Mouse (Mus musculus): ENCODE results near the gene Gm49395. TPM values are rescaled to one million over a fixed set of nuclear protein-coding genes. Genes with fewer than 3 reads are reported as not detected.

Gene Gm49395
- polyA plus RNA-seq, 1 experiment from 2014 or later = 3.4 TPM

GRCm38 (mm10) chr13:115124521-115124920, 22.8 kb upstream of the Gm49395 start:
- H3K4me3 ChIP-seq = no peak overlapping the region
- H3K27me3 ChIP-seq (ENCODE audit: insufficient read depth, poor library complexity, severe bottlenecking) = no peaks in the 10 kb centered on the region
- H3K36me3 ChIP-seq = no peaks in the 10 kb centered on the region
- H3K27ac ChIP-seq = no peak overlapping the region
- no peaks in the 10 kb centered on the region for H3K9me3 ChIP-seq
- no peak for DNase-seq (ENCODE audit: low spot score)
- no peaks in the 10 kb centered on the region for H3K4me1 ChIP-seq (replicated peaks)
- 78% methylated on average over 1 of the region's 1 CpGs for WGBS

- Histone ChIP-seq H3K4me3 (no peak overlapping the region), H3K4me1 (replicated peaks) (no peaks in the 10 kb centered on the region), H3K27ac (no peak overlapping the region), H3K27me3 (ENCODE audit: insufficient read depth, poor library complexity, severe bottlenecking) (no peaks in the 10 kb centered on the region), H3K36me3 (no peaks in the 10 kb centered on the region), H3K9me3 (no peaks in the 10 kb centered on the region)
- WGBS = 65% methylated on average over 5 of the region's 5 CpGs
- no peak for DNase-seq (ENCODE audit: low spot score)
Observed at GRCm38 (mm10) chr13:115118756-115119155, 17.0 kb upstream of the Gm49395 start.

GRCm38 (mm10) chr13:115118195-115118594, 16.5 kb upstream of the Gm49395 start:
- WGBS = 83% methylated on average over 3 of the region's 3 CpGs
- no peak for DNase-seq (ENCODE audit: low spot score)
- Histone ChIP-seq H3K9me3 (no peaks in the 10 kb centered on the region), H3K27me3 (ENCODE audit: insufficient read depth, poor library complexity, severe bottlenecking) (no peaks in the 10 kb centered on the region), H3K27ac (no peak overlapping the region), H3K4me1 (replicated peaks) (no peaks in the 10 kb centered on the region), H3K36me3 (no peaks in the 10 kb centered on the region), H3K4me3 (no peak overlapping the region)

- no peak overlapping the region for H3K4me3 ChIP-seq
- no peaks in the 10 kb centered on the region for H3K9me3 ChIP-seq
- no peaks in the 10 kb centered on the region for H3K27me3 ChIP-seq (ENCODE audit: insufficient read depth, poor library complexity, severe bottlenecking)
- DNase-seq (ENCODE audit: low spot score) = no peak
- WGBS = 88% methylated on average over 3 of the region's 3 CpGs
- no peaks in the 10 kb centered on the region for H3K36me3 ChIP-seq
- H3K27ac ChIP-seq = no peak overlapping the region
- no peaks in the 10 kb centered on the region for H3K4me1 ChIP-seq (replicated peaks)
Observed at GRCm38 (mm10) chr13:115116930-115117621, 15.4 kb upstream of the Gm49395 start.

GRCm38 (mm10) chr13:115109628-115110027, 7.9 kb upstream of the Gm49395 start:
- no peak for DNase-seq (ENCODE audit: low spot score)
- no peaks in the 10 kb centered on the region for H3K9me3 ChIP-seq
- no peak overlapping the region for H3K27ac ChIP-seq
- no peaks in the 10 kb centered on the region for H3K4me1 ChIP-seq (replicated peaks)
- no peaks in the 10 kb centered on the region for H3K36me3 ChIP-seq
- no peaks in the 10 kb centered on the region for H3K27me3 ChIP-seq (ENCODE audit: insufficient read depth, poor library complexity, severe bottlenecking)
- 77% methylated on average over 4 of the region's 4 CpGs for WGBS
- H3K4me3 ChIP-seq = no peak overlapping the region

GRCm38 (mm10) chr13:115107436-115107835, 5.7 kb upstream of the Gm49395 start:
- peaks cover 10% of the 10 kb centered on the region for H3K27me3 ChIP-seq (ENCODE audit: insufficient read depth, poor library complexity, severe bottlenecking)
- H3K9me3 ChIP-seq = peaks cover 2% of the 10 kb centered on the region; the same call in 1 of the 2 replicates
- H3K27ac ChIP-seq = no peak overlapping the region
- H3K4me1 ChIP-seq (replicated peaks) = no peaks in the 10 kb centered on the region
- no peak overlapping the region for H3K4me3 ChIP-seq
- 85% methylated on average over 8 of the region's 8 CpGs for WGBS
- no peak for DNase-seq (ENCODE audit: low spot score)
- H3K36me3 ChIP-seq = no peaks in the 10 kb centered on the region

- DNase-seq (ENCODE audit: low spot score) = no peak
- H3K27ac ChIP-seq = no peak overlapping the region
- no peaks in the 10 kb centered on the region for H3K36me3 ChIP-seq
- peaks cover 10% of the 10 kb centered on the region for H3K4me1 ChIP-seq (replicated peaks)
- 90% methylated on average over 10 of the region's 10 CpGs for WGBS
- peaks cover 2% of the 10 kb centered on the region; the same call in 1 of the 2 replicates for H3K9me3 ChIP-seq
- H3K27me3 ChIP-seq (ENCODE audit: insufficient read depth, poor library complexity, severe bottlenecking) = peaks cover 21% of the 10 kb centered on the region
- H3K4me3 ChIP-seq = no peak overlapping the region
Observed at GRCm38 (mm10) chr13:115106183-115106582, 4.5 kb upstream of the Gm49395 start.

- no peak for DNase-seq (ENCODE audit: low spot score)
- Histone ChIP-seq H3K9me3 (peaks cover 2% of the 10 kb centered on the region; the same call in 1 of the 2 replicates), H3K27me3 (ENCODE audit: insufficient read depth, poor library complexity, severe bottlenecking) (peaks cover 49% of the 10 kb centered on the region), H3K36me3 (no peaks in the 10 kb centered on the region), H3K27ac (no peak overlapping the region), H3K4me1 (replicated peaks) (peaks cover 11% of the 10 kb centered on the region), H3K4me3 (no peak overlapping the region)
- 92% methylated on average over 2 of the region's 2 CpGs for WGBS
Observed at GRCm38 (mm10) chr13:115102754-115103153, 1.0 kb upstream of the Gm49395 start.

- H3K27me3 ChIP-seq (ENCODE audit: insufficient read depth, poor library complexity, severe bottlenecking) = peaks cover 49% of the 10 kb centered on the region
- 37% methylated on average over 11 of the region's 11 CpGs for WGBS
- H3K9me3 ChIP-seq = peaks cover 2% of the 10 kb centered on the region; the same call in 1 of the 2 replicates
- peak overlapping the region; percentile 58 for H3K4me3 ChIP-seq
- H3K36me3 ChIP-seq = no peaks in the 10 kb centered on the region
- H3K4me1 ChIP-seq (replicated peaks) = peaks cover 15% of the 10 kb centered on the region
- H3K27ac ChIP-seq = peak overlapping the region; percentile 63; the same call in 1 of the 2 replicates
- DNase-seq (ENCODE audit: low spot score) = no peak
Observed at GRCm38 (mm10) chr13:115100381-115101177, 1.1 kb downstream of the Gm49395 start.

GRCm38 (mm10) chr13:115099381-115099780, 2.3 kb downstream of the Gm49395 start:
- Histone ChIP-seq H3K4me1 (replicated peaks) (peaks cover 15% of the 10 kb centered on the region), H3K9me3 (peaks cover 2% of the 10 kb centered on the region; the same call in 1 of the 2 replicates), H3K4me3 (no peak overlapping the region), H3K36me3 (no peaks in the 10 kb centered on the region), H3K27ac (no peak overlapping the region), H3K27me3 (ENCODE audit: insufficient read depth, poor library complexity, severe bottlenecking) (peaks cover 49% of the 10 kb centered on the region)
- 89% methylated on average over 9 of the region's 9 CpGs for WGBS
- DNase-seq (ENCODE audit: low spot score) = no peak

- H3K27me3 ChIP-seq (ENCODE audit: insufficient read depth, poor library complexity, severe bottlenecking) = peaks cover 45% of the 10 kb centered on the region
- peaks cover 15% of the 10 kb centered on the region for H3K4me1 ChIP-seq (replicated peaks)
- H3K9me3 ChIP-seq = no peaks in the 10 kb centered on the region
- 83% methylated on average over 3 of the region's 3 CpGs for WGBS
- no peak overlapping the region for H3K4me3 ChIP-seq
- H3K27ac ChIP-seq = no peak overlapping the region
- no peaks in the 10 kb centered on the region for H3K36me3 ChIP-seq
- DNase-seq (ENCODE audit: low spot score) = no peak
Observed at GRCm38 (mm10) chr13:115098227-115098626, 3.5 kb downstream of the Gm49395 start.

GRCm38 (mm10) chr13:115096965-115097364, 4.8 kb downstream of the Gm49395 start:
- DNase-seq (ENCODE audit: low spot score) = no peak
- H3K9me3 ChIP-seq = no peaks in the 10 kb centered on the region
- peaks cover 35% of the 10 kb centered on the region for H3K27me3 ChIP-seq (ENCODE audit: insufficient read depth, poor library complexity, severe bottlenecking)
- H3K36me3 ChIP-seq = no peaks in the 10 kb centered on the region
- 57% methylated on average over 5 of the region's 5 CpGs for WGBS
- no peak overlapping the region for H3K27ac ChIP-seq
- H3K4me1 ChIP-seq (replicated peaks) = peaks cover 11% of the 10 kb centered on the region
- H3K4me3 ChIP-seq = no peak overlapping the region

GRCm38 (mm10) chr13:115096216-115096615, 5.5 kb downstream of the Gm49395 start:
- H3K27me3 ChIP-seq (ENCODE audit: insufficient read depth, poor library complexity, severe bottlenecking) = peaks cover 28% of the 10 kb centered on the region
- no peak overlapping the region for H3K4me3 ChIP-seq
- 64% methylated on average over 2 of the region's 2 CpGs for WGBS
- peaks cover 5% of the 10 kb centered on the region for H3K4me1 ChIP-seq (replicated peaks)
- DNase-seq (ENCODE audit: low spot score) = no peak
- H3K9me3 ChIP-seq = no peaks in the 10 kb centered on the region
- no peak overlapping the region for H3K27ac ChIP-seq
- no peaks in the 10 kb centered on the region for H3K36me3 ChIP-seq
